Mouse (Mus musculus) lung, postnatal 36 days (tissue): Measurements from ENCODE around the gene Gm10638.

ENCODE experiments used
- DNase-seq: peaks from one replicate; pipeline ENCODE4 v3.0.0; 2022; ENCODE audit warnings: mixed read lengths

The Gm10638 gene

GRCm38 (mm10) chr8:86740899-86741298 lies 4.6 kb upstream of the Gm10638 start:
- no peak for DNase-seq

- no peak for DNase-seq
These were observed 3.9 kb upstream of the Gm10638 start for GRCm38 (mm10) chr8:86741627-86742026.

- no peak for DNase-seq
These were observed 2.7 kb upstream of the Gm10638 start for GRCm38 (mm10) chr8:86742605-86743345.

- no peak for DNase-seq
These were observed 932 bp upstream of the Gm10638 start for GRCm38 (mm10) chr8:86744313-86745220.

- peak; percentile 95 for DNase-seq
These were observed 489 bp downstream of the Gm10638 start for GRCm38 (mm10) chr8:86745935-86746441.

GRCm38 (mm10) chr8:86746511-86746910 lies 1.0 kb downstream of the Gm10638 start:
- no peak for DNase-seq

- no peak for DNase-seq
These were observed 4.3 kb downstream of the Gm10638 start for GRCm38 (mm10) chr8:86749842-86750241.

GRCm38 (mm10) chr8:86756948-86757733 lies 11.6 kb downstream of the Gm10638 start:
- peak; percentile 79 for DNase-seq

- no peak for DNase-seq
These were observed 13.2 kb downstream of the Gm10638 start for GRCm38 (mm10) chr8:86758651-86759050.

- DNase-seq, result peak; percentile 42
These were observed 13.6 kb downstream of the Gm10638 start for GRCm38 (mm10) chr8:86759090-86759491.

- DNase-seq, result no peak
These were observed 15.2 kb downstream of the Gm10638 start for GRCm38 (mm10) chr8:86760746-86761145.

GRCm38 (mm10) chr8:86762806-86763205 lies 17.3 kb downstream of the Gm10638 start:
- no peak for DNase-seq

GRCm38 (mm10) chr8:86765155-86765554 lies 19.7 kb downstream of the Gm10638 start:
- DNase-seq, result no peak

- no peak for DNase-seq
These were observed 20.2 kb downstream of the Gm10638 start for GRCm38 (mm10) chr8:86765669-86766068.

- DNase-seq, result peak; percentile 87
These were observed 21.2 kb downstream of the Gm10638 start for GRCm38 (mm10) chr8:86766548-86767211.

GRCm38 (mm10) chr8:86768499-86768898 lies 23.0 kb downstream of the Gm10638 start:
- peak; percentile 82 for DNase-seq

- no peak for DNase-seq
These were observed 24.6 kb downstream of the Gm10638 start for GRCm38 (mm10) chr8:86769945-86770715.

- no peak for DNase-seq
These were observed 33.7 kb downstream of the Gm10638 start for GRCm38 (mm10) chr8:86779207-86779606.

GRCm38 (mm10) chr8:86781094-86781493 lies 35.6 kb downstream of the Gm10638 start:
- no peak for DNase-seq

GRCm38 (mm10) chr8:86786498-86786897 lies 41.0 kb downstream of the Gm10638 start:
- DNase-seq, result peak; percentile 33

GRCm38 (mm10) chr8:86787891-86788420 lies 42.5 kb downstream of the Gm10638 start:
- DNase-seq, result peak; percentile 67
